Mouse (Mus musculus): ENCODE measurements at regions not wholly inside any gene's neighbourhood (a gene's known extent, or its start where the extent isn't known, plus 50 kb on each side); places are given as distances from the start of the nearest gene placed in this dataset.

- no peak for TF ChIP-seq CTCF (IDR thresholded peaks at IDR 0.05; ENCODE audit: low read depth)
- WGBS, result 22% methylated on average over 14 of the region's 14 CpGs
- ATAC-seq, result no peak
These were observed 282.3 kb upstream of the 4930535I16Rik start for GRCm38 (mm10) chr4:124199884-124200844.

DNA sequence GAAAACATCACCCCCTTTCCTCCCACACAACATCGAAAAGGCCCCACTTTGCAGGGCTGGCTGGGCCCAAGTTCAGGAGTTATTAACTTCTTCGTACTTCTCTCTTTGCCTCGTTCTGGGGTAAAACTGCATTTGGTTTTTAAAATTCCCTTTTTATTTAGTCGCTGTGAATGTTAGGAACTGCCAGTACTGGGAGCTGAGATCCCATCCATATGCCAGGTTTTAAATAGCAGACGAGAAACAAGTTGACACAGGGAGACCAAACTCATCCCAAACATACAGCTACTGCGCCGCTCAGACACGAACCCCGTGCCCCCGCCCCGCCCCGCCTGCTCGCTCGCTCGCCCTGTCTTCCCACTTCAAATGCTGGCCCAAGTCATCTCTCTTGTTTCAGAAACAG is 281.0 kb upstream of the 4930535I16Rik start:
- H3K27me3 ChIP-seq (ENCODE audit: insufficient read depth, low read length), result no peaks in the 10 kb centered on the region
- no peak overlapping the region for H3K9ac ChIP-seq
- 56% methylated on average over 15 of the region's 15 CpGs for WGBS
- H3K4me2 ChIP-seq (ENCODE audit: low read depth), result no peak overlapping the region
- ATAC-seq (peak; percentile 83), DNase-seq (peak; percentile 54)
- H3K4me1 ChIP-seq (ENCODE audit: insufficient read depth), result peaks cover 14% of the 10 kb centered on the region
- no peaks in the 10 kb centered on the region for H3K36me3 ChIP-seq (ENCODE audit: insufficient read depth)
- no peak for TF ChIP-seq CTCF (IDR thresholded peaks at IDR 0.05; ENCODE audit: low read depth)
- H3K27ac ChIP-seq (ENCODE audit: low read depth, low read length), result no peak overlapping the region
- H3K9me3 ChIP-seq (ENCODE audit: low read length), result no peaks in the 10 kb centered on the region
- H3K4me3 ChIP-seq (ENCODE audit: low read depth, low read length), result no peak overlapping the region

More at GRCm38 (mm10) chr4:124199884-124200844, 282.3 kb upstream of the 4930535I16Rik start:
- Histone ChIP-seq H3K9me3 (ENCODE audit: low read length) (no peaks in the 10 kb centered on the region), H3K36me3 (ENCODE audit: insufficient read depth) (no peaks in the 10 kb centered on the region), H3K9ac (no peak overlapping the region), H3K27ac (ENCODE audit: low read depth, low read length) (no peak overlapping the region), H3K27me3 (ENCODE audit: insufficient read depth, low read length) (no peaks in the 10 kb centered on the region), H3K4me3 (ENCODE audit: low read depth, low read length) (no peak overlapping the region), H3K4me1 (ENCODE audit: insufficient read depth) (peaks cover 14% of the 10 kb centered on the region), H3K4me2 (ENCODE audit: low read depth) (no peak overlapping the region)
- DNase-seq, result no peak

DNA sequence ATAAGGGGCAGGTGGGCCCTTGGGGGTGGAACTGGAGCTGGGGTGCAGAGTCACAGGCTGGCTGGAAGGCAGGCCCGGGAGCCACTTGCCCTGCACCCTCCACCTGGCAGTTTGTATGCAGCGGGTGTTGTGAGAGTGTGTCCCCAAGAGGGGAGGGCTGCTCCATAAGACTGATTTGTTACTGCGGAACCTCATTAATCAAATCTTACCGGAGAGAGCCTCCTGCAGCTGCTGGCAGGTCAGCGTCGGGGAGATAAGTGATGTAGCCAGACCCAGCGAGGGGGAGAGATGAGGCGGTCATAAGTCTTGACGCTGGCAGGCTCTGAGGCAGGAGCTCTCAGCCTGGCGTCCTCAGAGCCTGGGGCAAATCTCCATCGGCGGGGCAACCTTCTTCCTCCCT is 278.9 kb upstream of the 4930535I16Rik start:
- no peak for TF ChIP-seq CTCF (IDR thresholded peaks at IDR 0.05; ENCODE audit: low read depth)
- Histone ChIP-seq H3K9ac (no peak overlapping the region), H3K4me2 (ENCODE audit: low read depth) (no peak overlapping the region), H3K27ac (ENCODE audit: low read depth, low read length) (no peak overlapping the region), H3K36me3 (ENCODE audit: insufficient read depth) (no peaks in the 10 kb centered on the region), H3K9me3 (ENCODE audit: low read length) (no peaks in the 10 kb centered on the region), H3K4me1 (ENCODE audit: insufficient read depth) (peaks cover 14% of the 10 kb centered on the region), H3K27me3 (ENCODE audit: insufficient read depth, low read length) (no peaks in the 10 kb centered on the region), H3K4me3 (ENCODE audit: low read depth, low read length) (no peak overlapping the region)
- DNase-seq (no peak), ATAC-seq (no peak)
- WGBS, result 51% methylated on average over 12 of the region's 12 CpGs

GRCm38 (mm10) chr4:124193059-124193721 is 275.4 kb upstream of the 4930535I16Rik start:
- no peak for TF ChIP-seq CTCF (IDR thresholded peaks at IDR 0.05; ENCODE audit: low read depth)
- no peaks in the 10 kb centered on the region for H3K4me1 ChIP-seq (ENCODE audit: insufficient read depth)
- no peak overlapping the region for H3K4me3 ChIP-seq (ENCODE audit: low read depth, low read length)
- ATAC-seq (peak; percentile 65), DNase-seq (peak; percentile 66)
- no peaks in the 10 kb centered on the region; the same call in 1 of the 2 replicates for H3K27me3 ChIP-seq (ENCODE audit: insufficient read depth, low read length)
- WGBS, result 33% methylated on average over 15 of the region's 15 CpGs
- no peak overlapping the region for H3K9ac ChIP-seq
- no peaks in the 10 kb centered on the region for H3K9me3 ChIP-seq (ENCODE audit: low read length)
- H3K36me3 ChIP-seq (ENCODE audit: insufficient read depth), result no peaks in the 10 kb centered on the region
- no peak overlapping the region for H3K4me2 ChIP-seq (ENCODE audit: low read depth)
- H3K27ac ChIP-seq (ENCODE audit: low read depth, low read length), result no peak overlapping the region

GRCm38 (mm10) chr4:124190775-124191174 is 273.0 kb upstream of the 4930535I16Rik start:
- no peaks in the 10 kb centered on the region for H3K36me3 ChIP-seq (ENCODE audit: insufficient read depth)
- no peak overlapping the region for H3K4me3 ChIP-seq (ENCODE audit: low read depth, low read length)
- WGBS, result 77% methylated on average over 4 of the region's 4 CpGs
- H3K9ac ChIP-seq, result no peak overlapping the region
- DNase-seq (no peak), ATAC-seq (no peak)
- TF ChIP-seq CTCF (IDR thresholded peaks at IDR 0.05; ENCODE audit: low read depth), result no peak
- no peaks in the 10 kb centered on the region for H3K4me1 ChIP-seq (ENCODE audit: insufficient read depth)
- no peak overlapping the region for H3K27ac ChIP-seq (ENCODE audit: low read depth, low read length)
- no peaks in the 10 kb centered on the region for H3K9me3 ChIP-seq (ENCODE audit: low read length)
- peaks cover 3% of the 10 kb centered on the region; the same call in 1 of the 2 replicates for H3K27me3 ChIP-seq (ENCODE audit: insufficient read depth, low read length)
- H3K4me2 ChIP-seq (ENCODE audit: low read depth), result no peak overlapping the region

DNA sequence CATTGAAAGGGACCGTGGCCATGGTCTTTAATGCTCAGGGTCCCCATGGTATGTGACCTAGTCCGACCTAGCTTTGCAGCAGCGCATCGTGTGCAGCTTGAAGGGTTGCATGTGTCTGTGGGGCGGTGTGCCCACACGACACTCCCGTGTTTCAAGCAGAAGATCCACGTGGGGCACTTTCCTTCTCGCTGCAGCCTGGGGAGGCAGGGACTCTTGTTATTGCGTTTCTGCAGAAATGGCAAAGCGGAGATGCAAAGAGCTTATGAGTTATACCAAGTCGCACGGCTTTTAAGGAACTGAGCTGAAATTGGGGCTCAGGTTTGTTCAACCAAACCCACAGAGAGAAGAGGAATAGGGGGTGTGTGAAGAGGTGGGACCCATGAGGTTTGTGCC is 272.2 kb upstream of the 4930535I16Rik start:
- no peaks in the 10 kb centered on the region for H3K4me1 ChIP-seq (ENCODE audit: insufficient read depth)
- H3K36me3 ChIP-seq (ENCODE audit: insufficient read depth), result no peaks in the 10 kb centered on the region
- 84% methylated on average over 13 of the region's 13 CpGs for WGBS
- no peak for ATAC-seq
- H3K4me2 ChIP-seq (ENCODE audit: low read depth), result no peak overlapping the region
- no peaks in the 10 kb centered on the region for H3K9me3 ChIP-seq (ENCODE audit: low read length)
- peaks cover 3% of the 10 kb centered on the region; the same call in 1 of the 2 replicates for H3K27me3 ChIP-seq (ENCODE audit: insufficient read depth, low read length)
- no peak for TF ChIP-seq CTCF (IDR thresholded peaks at IDR 0.05; ENCODE audit: low read depth)
- no peak overlapping the region for H3K27ac ChIP-seq (ENCODE audit: low read depth, low read length)
- no peak overlapping the region for H3K4me3 ChIP-seq (ENCODE audit: low read depth, low read length)
- no peak for DNase-seq
- no peak overlapping the region for H3K9ac ChIP-seq
